Mouse (Mus musculus) stomach, postnatal 0 days (tissue): ENCODE data around the gene Neurog2.

ENCODE experiments used
- CTCF ChIP-seq: IDR thresholded peaks from 2 replicates; pipeline ENCODE4 v1.5.1; 2016; ENCODE audit warnings: antibody characterized with exemption, low read depth, mild to moderate bottlenecking, moderate library complexity
- EP300 ChIP-seq: optimal IDR thresholded peaks from 2 replicates; pipeline ENCODE3; 2016; ENCODE audit warnings: antibody characterized with exemption

GRCm38 (mm10) chr3:127628311-127629184 is 4.4 kb upstream of the Neurog2 start:
- no peak for TF ChIP-seq CTCF
- TF ChIP-seq EP300 = no peak
